Mouse (Mus musculus) lung, postnatal 25 days (tissue): ENCODE data around the gene Bsph2.

Experiments used
- DNase-seq: peaks from one replicate; pipeline ENCODE4 v3.0.0; 2022; ENCODE audit warnings: low spot score

The Bsph2 gene

GRCm38 (mm10) chr7:13570967-13571366 lies at the start of gene Bsph2:
Gene Bsph2, minus strand, starts transcription at chr7:13571067.
- no peak for DNase-seq

- DNase-seq, result peak; percentile 12
These were observed 59.3 kb downstream of the Bsph2 start for GRCm38 (mm10) chr7:13511539-13511938.
